ENCODE assay signal across 9 mouse cellular contexts in genomic region chr1:87766233-87766632, GRCm38 (mm10). TPM values are rescaled to one million over a fixed set of nuclear protein-coding genes. Genes with fewer than 3 reads are reported as not detected.
A peak's percentile ranks its signal among the peaks of the same experiment; 100 is the strongest.
DNase-seq lines count a peak whose midpoint lies in the region; ATAC-seq and TF ChIP-seq lines count a peak whose summit lies in the region.
"Had no signal": no experiment of that assay in that cellular context is flagged by ENCODE, and none has a peak within 500 bp of the region (broad histone marks: within the 10 kb centered on the region; RNA-seq: fewer than 3 reads in every experiment).

No protein-coding gene starts in this region.

- H3K9ac ChIP-seq in hindbrain, embryonic 13.5 days: no peak overlapping the region
- H3K9ac ChIP-seq: liver, embryonic 13.5 days had no signal

- TF ChIP-seq POLR2A in bone marrow macrophage, adult 2 months (IDR thresholded peaks at IDR 0.05; ENCODE audit: borderline replicate concordance, low read depth, low read length): no peak

- peaks cover 90% of the 10 kb centered on the region for H3K36me3 ChIP-seq in heart, embryonic 10.5 days
- H3K36me3 ChIP-seq in hindbrain, embryonic 13.5 days: peaks cover 93% of the 10 kb centered on the region

- peak; percentile 60 for TF ChIP-seq CTCF in bone marrow macrophage, adult 2 months (IDR thresholded peaks at IDR 0.05; ENCODE audit: low read depth, low read length)

- no peaks in the 10 kb centered on the region for H3K4me1 ChIP-seq in heart, embryonic 10.5 days
- H3K4me1 ChIP-seq in bone marrow macrophage, adult 2 months (ENCODE audit: control insufficient read depth, insufficient read depth, low read length): peaks cover 4% of the 10 kb centered on the region; the same call in 1 of the 2 replicates
- no peaks in the 10 kb centered on the region for H3K4me1 ChIP-seq in hindbrain, embryonic 13.5 days (replicated peaks)

- no peak overlapping the region for H3K4me3 ChIP-seq in heart, embryonic 10.5 days
- no peak overlapping the region for H3K4me3 ChIP-seq in bone marrow macrophage, adult 2 months (ENCODE audit: insufficient read depth, low read length)
- no peak overlapping the region for H3K4me3 ChIP-seq in hindbrain, embryonic 13.5 days
- H3K4me3 ChIP-seq: liver, embryonic 13.5 days had no signal

- peak; percentile 9 to 28 for DNase-seq in heart, postnatal 14 days
- DNase-seq in heart, embryonic 10.5 days (ENCODE audit: low spot score): no peak
- DNase-seq in lung, postnatal 14 days: peak; percentile 13
- peak; percentile 63 for DNase-seq in thymus, postnatal 25 days
- no peak for DNase-seq in testis, postnatal 14 days (ENCODE audit: low spot score)
- DNase-seq: liver, embryonic 13.5 days had no signal

- peak; percentile 85 for ATAC-seq in CD4-positive, CD25-positive, alpha-beta regulatory T cell, adult 4 months
- no peak for ATAC-seq in hindbrain, embryonic 13.5 days (ENCODE audit: low FRiP score)

- 91% methylated on average over 3 of the region's 3 CpGs for WGBS in heart, embryonic 10.5 days
- 96% methylated on average over 3 of the region's 3 CpGs for WGBS in hindbrain, embryonic 13.5 days

- no peaks in the 10 kb centered on the region for H3K9me3 ChIP-seq in heart, embryonic 10.5 days
- no peaks in the 10 kb centered on the region for H3K9me3 ChIP-seq in hindbrain, embryonic 13.5 days
- H3K9me3 ChIP-seq: liver, embryonic 13.5 days had no signal

- no peak overlapping the region for H3K27ac ChIP-seq in heart, embryonic 10.5 days
- no peak overlapping the region for H3K27ac ChIP-seq in bone marrow macrophage, adult 2 months (ENCODE audit: insufficient read depth, low read depth, low read length)
- H3K27ac ChIP-seq in hindbrain, embryonic 13.5 days: no peak overlapping the region
- H3K27ac ChIP-seq: liver, embryonic 13.5 days had no signal

- H3K4me2 ChIP-seq in hindbrain, embryonic 13.5 days: no peak overlapping the region
- H3K4me2 ChIP-seq: liver, embryonic 13.5 days had no signal

- intact Hi-C loops in heart, postnatal 14 days (cut with DNase I): loop anchor here (2.0 kb wide), 1 partner anchor 157 kb away; no protein-coding TSS in a partner anchor

- no peaks in the 10 kb centered on the region for H3K27me3 ChIP-seq in heart, embryonic 10.5 days (ENCODE audit: insufficient read depth, poor library complexity, severe bottlenecking)
- H3K27me3 ChIP-seq in hindbrain, embryonic 13.5 days: no peaks in the 10 kb centered on the region
- H3K27me3 ChIP-seq: liver, embryonic 13.5 days had no signal

RNA-seq across cellular contexts. Expression of gene Atg16l1, which starts 10.6 kb away (rescaled TPM):
- total RNA-seq in heart, postnatal 14 days (2021): 10 to 100 TPM; 28.6 to 30.1 TPM
- 32.1 and 33.5 TPM in 2 replicates for polyA plus RNA-seq in heart, embryonic 10.5 days (2016; fragmentation: Nextera tagmentation; extraction: Ambion mirVana)
- 10 to 100 TPM; 20.4 to 21.8 TPM for polyA plus RNA-seq in CD4-positive, CD25-positive, alpha-beta regulatory T cell, adult 4 months (2017; shearing (Covaris generic))
- polyA plus RNA-seq in bone marrow macrophage, adult 2 months (2012; ENCODE audit: insufficient read depth, insufficient read length, missing spikeins): 25.9 and 28.1 TPM in 2 replicates
- 64.3 and 65.1 TPM in 2 replicates for polyA plus RNA-seq in hindbrain, embryonic 13.5 days (2015; fragmentation: Nextera tagmentation; extraction: Ambion mirVana)

RNA-seq across cellular contexts. Expression of gene Sag, which starts 37.2 kb away (rescaled TPM):
- under 1 TPM; 0.29 to 0.43 TPM for total RNA-seq in heart, postnatal 14 days (2021)
- 1.9 and 2.0 TPM in 2 replicates for polyA plus RNA-seq in heart, embryonic 10.5 days (2016; fragmentation: Nextera tagmentation; extraction: Ambion mirVana)
- polyA plus RNA-seq in CD4-positive, CD25-positive, alpha-beta regulatory T cell, adult 4 months (2017; shearing (Covaris generic)): 1 to 10 TPM; 6.2 to 6.4 TPM
- 0.93 and 1.2 TPM in 2 replicates for polyA plus RNA-seq in bone marrow macrophage, adult 2 months (2012; ENCODE audit: insufficient read depth, insufficient read length, missing spikeins)
- polyA plus RNA-seq in hindbrain, embryonic 13.5 days (2015; fragmentation: Nextera tagmentation; extraction: Ambion mirVana): 2.5 and 2.9 TPM in 2 replicates

Comparison
In these comparisons a context has a peak if more than half of its experiments do, and no peak if none do; other contexts are left out.
1. DNase-seq: peak in heart, postnatal 14 days (2 of 2), lung, postnatal 14 days (single experiment) and thymus, postnatal 25 days (single experiment); none in heart, embryonic 10.5 days (single experiment) and testis, postnatal 14 days (single experiment).